Mouse (Mus musculus): ENCODE measurements around the gene Traf3.

DNA sequence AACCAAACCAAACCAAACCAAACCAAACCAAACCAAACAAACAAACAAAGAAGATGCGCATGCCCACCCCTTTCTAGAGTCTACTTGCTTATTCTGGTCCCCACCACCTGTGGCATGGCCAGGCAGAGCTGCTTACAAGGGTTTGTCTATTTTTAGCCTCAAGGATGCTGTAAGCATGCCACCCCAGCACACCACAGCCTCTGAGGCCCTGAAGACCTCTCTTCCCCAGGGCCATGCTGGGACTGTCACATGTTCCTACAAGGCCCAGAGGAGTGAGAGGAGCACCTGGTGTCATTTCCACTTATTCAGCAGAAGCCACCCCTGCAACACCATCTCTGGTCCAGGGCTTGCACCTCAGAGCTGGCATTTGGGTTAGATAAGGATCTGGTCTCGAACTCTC, 21.6 kb upstream of the Traf3 start:
- TF ChIP-seq CTCF (IDR thresholded peaks at IDR 0.05; ENCODE audit: borderline replicate concordance, insufficient read depth, low read length) = no peak
- TF ChIP-seq POLR2A (IDR thresholded peaks at IDR 0.05; ENCODE audit: low read depth, low read length) = no peak

All from embryonic fibroblast, embryonic 13.5 days (primary cell).